ENCODE assay signal across 27 mouse cellular contexts in the genomic region with DNA sequence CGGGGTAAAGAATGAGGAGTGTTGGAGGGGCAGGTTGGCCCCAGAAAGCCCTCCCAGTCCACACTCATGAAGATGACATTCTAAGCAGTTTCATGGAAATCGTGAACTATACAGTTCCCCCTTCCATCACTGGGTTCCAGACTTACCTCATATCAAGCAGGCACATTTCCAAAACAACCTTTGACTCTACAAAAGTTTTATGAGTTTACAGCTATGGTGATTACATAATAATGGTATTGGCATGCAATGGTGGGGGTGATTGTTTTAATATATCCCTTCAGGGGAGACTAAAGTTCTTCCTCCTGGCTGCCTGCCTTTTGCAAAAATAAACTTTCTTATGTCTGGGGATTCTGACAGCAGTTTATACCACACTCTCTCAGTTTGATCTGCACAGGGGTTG. TPM values are rescaled to one million over a fixed set of nuclear protein-coding genes. Genes with fewer than 3 reads are reported as not detected.
DNase-seq lines count a peak whose midpoint lies in the region; ATAC-seq and TF ChIP-seq lines count a peak whose summit lies in the region.
"Had no signal": no experiment of that assay in that cellular context is flagged by ENCODE, and none has a peak within 500 bp of the region (broad histone marks: within the 10 kb centered on the region; RNA-seq: fewer than 3 reads in every experiment).

No protein-coding gene starts in this region.

- H3K27ac ChIP-seq in lung, embryonic 14.5 days (ENCODE audit: low read depth), result 0 out of 2 replicates have a peak overlapping the region, but pooled peaks have one; percentile 22
- no peak overlapping the region for H3K27ac ChIP-seq in intestine, embryonic 15.5 days
- H3K27ac ChIP-seq in intestine, postnatal 0 days (ENCODE audit: low read depth, low read length), result no peak overlapping the region
- H3K27ac ChIP-seq in limb, embryonic 14.5 days (replicated peaks; ENCODE audit: low read depth, low read length), result no peak overlapping the region
- H3K27ac ChIP-seq: forebrain, embryonic 10.5 days; forebrain, embryonic 13.5 days; gastrocnemius, adult 2 months; heart, embryonic 15.5 days; hindbrain, embryonic 14.5 days had no signal

- no peaks in the 10 kb centered on the region for H3K9me3 ChIP-seq in lung, embryonic 14.5 days (ENCODE audit: low read depth, low read length)
- H3K9me3 ChIP-seq in intestine, embryonic 15.5 days, result no peaks in the 10 kb centered on the region
- H3K9me3 ChIP-seq in intestine, postnatal 0 days (ENCODE audit: control insufficient read depth), result no peaks in the 10 kb centered on the region
- no peaks in the 10 kb centered on the region for H3K9me3 ChIP-seq in limb, embryonic 14.5 days (ENCODE audit: control insufficient read depth, low read length)
- H3K9me3 ChIP-seq: forebrain, embryonic 10.5 days; forebrain, embryonic 13.5 days; G1E; heart, embryonic 12.5 days; heart, embryonic 15.5 days had no signal

- H3K4me3 ChIP-seq in lung, embryonic 14.5 days (ENCODE audit: low read depth, low read length), result no peak overlapping the region
- no peak overlapping the region for H3K4me3 ChIP-seq in intestine, embryonic 15.5 days (replicated peaks)
- H3K4me3 ChIP-seq in intestine, postnatal 0 days (ENCODE audit: low read depth, low read length), result no peak overlapping the region
- H3K4me3 ChIP-seq in limb, embryonic 14.5 days (replicated peaks; ENCODE audit: low read length), result no peak overlapping the region
- H3K4me3 ChIP-seq: forebrain, embryonic 10.5 days; forebrain, embryonic 13.5 days; gastrocnemius, adult 2 months; heart, embryonic 12.5 days; heart, embryonic 15.5 days had no signal

- H3K4me2 ChIP-seq in lung, embryonic 14.5 days, result no peak overlapping the region
- H3K4me2 ChIP-seq in intestine, embryonic 15.5 days (replicated peaks), result no peak overlapping the region
- no peak overlapping the region for H3K4me2 ChIP-seq in intestine, postnatal 0 days (replicated peaks; ENCODE audit: low read depth)
- no peak overlapping the region for H3K4me2 ChIP-seq in limb, embryonic 14.5 days (replicated peaks; ENCODE audit: low read depth, low read length, severe bottlenecking)
- H3K4me2 ChIP-seq: forebrain, embryonic 13.5 days; heart, embryonic 12.5 days; heart, embryonic 15.5 days; hindbrain, embryonic 14.5 days had no signal

- no peak for TF ChIP-seq CTCF in lung, embryonic 14.5 days (IDR thresholded peaks at IDR 0.05; ENCODE audit: low read depth)
- TF ChIP-seq CTCF in intestine, postnatal 0 days (IDR thresholded peaks at IDR 0.05; ENCODE audit: low read depth), result no peak

- no peaks in the 10 kb centered on the region for H3K27me3 ChIP-seq in lung, embryonic 14.5 days (ENCODE audit: insufficient read depth, low read length)
- no peaks in the 10 kb centered on the region for H3K27me3 ChIP-seq in intestine, embryonic 15.5 days (replicated peaks)
- H3K27me3 ChIP-seq in intestine, postnatal 0 days (replicated peaks; ENCODE audit: control insufficient read depth, insufficient read depth, low read length), result no peaks in the 10 kb centered on the region
- no peaks in the 10 kb centered on the region for H3K27me3 ChIP-seq in limb, embryonic 14.5 days (ENCODE audit: control insufficient read depth, insufficient read depth, low read length)
- H3K27me3 ChIP-seq: CH12.LX; forebrain, embryonic 13.5 days; heart, embryonic 12.5 days; heart, embryonic 15.5 days; Patski had no signal

- H3K4me1 ChIP-seq in lung, embryonic 14.5 days (ENCODE audit: insufficient read depth), result 0 out of 2 replicates have a peak, but pooled peaks cover 10% of the 10 kb centered on the region
- peaks cover 14% of the 10 kb centered on the region for H3K4me1 ChIP-seq in intestine, embryonic 15.5 days (replicated peaks)
- H3K4me1 ChIP-seq in intestine, postnatal 0 days (replicated peaks; ENCODE audit: control insufficient read depth, insufficient read depth, low read length), result peaks cover 11% of the 10 kb centered on the region
- H3K4me1 ChIP-seq in limb, embryonic 14.5 days (ENCODE audit: control insufficient read depth, insufficient read depth, low read length), result peaks cover 46% of the 10 kb centered on the region
- H3K4me1 ChIP-seq: forebrain, embryonic 10.5 days; forebrain, embryonic 13.5 days; heart, embryonic 15.5 days had no signal

- no peaks in the 10 kb centered on the region for H3K36me3 ChIP-seq in lung, embryonic 14.5 days (ENCODE audit: insufficient read depth)
- H3K36me3 ChIP-seq in intestine, embryonic 15.5 days, result no peaks in the 10 kb centered on the region
- H3K36me3 ChIP-seq in intestine, postnatal 0 days (ENCODE audit: control insufficient read depth, insufficient read depth), result no peaks in the 10 kb centered on the region
- H3K36me3 ChIP-seq in limb, embryonic 14.5 days (ENCODE audit: control insufficient read depth, insufficient read depth, low read length), result no peaks in the 10 kb centered on the region
- H3K36me3 ChIP-seq: forebrain, embryonic 10.5 days; G1E; heart, embryonic 12.5 days; heart, embryonic 15.5 days had no signal

- no peak for TF ChIP-seq POLR2A in limb, embryonic 14.5 days (IDR thresholded peaks at IDR 0.05; ENCODE audit: borderline replicate concordance, extremely low read depth, insufficient read depth, insufficient read length)

- DNase-seq in lung, embryonic 14.5 days, result no peak
- no peak for DNase-seq in lung, postnatal 36 days
- peak; percentile 66 for DNase-seq in limb, embryonic 14.5 days (ENCODE audit: low spot score)
- DNase-seq in frontal cortex, postnatal 25 days (ENCODE audit: low spot score in 2 of 2), result no peak
- no peak for DNase-seq in gastrocnemius, postnatal 10 days
- DNase-seq: adrenal gland, postnatal 10 days; adrenal gland, postnatal 36 days; B cell, adult 2 months; cerebellum, adult 18-20 months; cerebellum, adult 9-10 months; cerebellum, postnatal 14 days; gastrocnemius, adult 2 months; gastrocnemius, postnatal 25 days; heart, adult 18-20 months; heart, postnatal 10 days; heart, postnatal 4 days had no signal

- no peak for ATAC-seq in lung, embryonic 14.5 days (ENCODE audit: insufficient read depth)
- peak; percentile 69 for ATAC-seq in intestine, embryonic 15.5 days
- peak; percentile 66 for ATAC-seq in intestine, postnatal 0 days
- peak; percentile 45; the same call in 1 of the 2 replicates for ATAC-seq in limb, embryonic 14.5 days (ENCODE audit: low FRiP score, low read depth)
- ATAC-seq: forebrain, embryonic 13.5 days; forebrain, embryonic 16.5 days; Patski had no signal

- 53% methylated on average over 2 of the region's 2 CpGs for WGBS in lung, embryonic 14.5 days
- WGBS in intestine, embryonic 15.5 days, result 61% methylated on average over 2 of the region's 2 CpGs
- WGBS in intestine, postnatal 0 days, result 48% methylated on average over 2 of the region's 2 CpGs
- 41% methylated on average over 2 of the region's 2 CpGs for WGBS in limb, embryonic 14.5 days

- no peak overlapping the region for H3K9ac ChIP-seq in lung, embryonic 14.5 days
- no peak overlapping the region for H3K9ac ChIP-seq in intestine, embryonic 15.5 days
- no peak overlapping the region for H3K9ac ChIP-seq in intestine, postnatal 0 days (ENCODE audit: low read depth, low read length)
- H3K9ac ChIP-seq in limb, embryonic 14.5 days (ENCODE audit: low read depth, low read length, severe bottlenecking), result no peak overlapping the region
- H3K9ac ChIP-seq: forebrain, embryonic 13.5 days; heart, embryonic 12.5 days; heart, embryonic 15.5 days; hindbrain, embryonic 14.5 days had no signal

RNA-seq across cellular contexts. Expression of a gene that starts 4.6 kb away (rescaled TPM):
- polyA plus RNA-seq in lung, embryonic 14.5 days (2014; fragmentation: Nextera tagmentation; extraction: Ambion mirVana), result 53.8 and 54.2 TPM in 2 replicates
- polyA plus RNA-seq in intestine, embryonic 15.5 days (2015; fragmentation: Nextera tagmentation; extraction: Ambion mirVana), result 7.3 and 7.5 TPM in 2 replicates
- 3.8 and 4.3 TPM in 2 replicates for polyA plus RNA-seq in intestine, postnatal 0 days (2015; fragmentation: Nextera tagmentation; extraction: Ambion mirVana)
- 3.2 and 5.0 TPM in 2 replicates for polyA plus RNA-seq in limb, embryonic 14.5 days (2012; rRNA removed)
- polyA plus RNA-seq in limb, embryonic 14.5 days (2014; fragmentation: Nextera tagmentation; extraction: Ambion mirVana), result 6.6 and 9.3 TPM in 2 replicates
- total RNA-seq in gastrocnemius, postnatal 10 days (2021), result 1 to 10 TPM; 2.0 to 2.1 TPM
- total RNA-seq: CH12.LX had no signal
- polyA plus RNA-seq: G1E had no signal
